Mouse (Mus musculus) spleen, adult 18-20 months (tissue): ENCODE measurements around the gene Kank3.
"Not testable (repeated sequence)": the region's sequence is repeated elsewhere in the genome, so short reads cannot be mapped to it uniquely, and the experiment has no call there.

ENCODE experiments used
- DNase-seq, 2 experiments: peaks; one replicate each; pipeline ENCODE4 v3.0.0; 2022; ENCODE audit warnings: mixed read lengths in 2 of 2

The Kank3 gene

DNA sequence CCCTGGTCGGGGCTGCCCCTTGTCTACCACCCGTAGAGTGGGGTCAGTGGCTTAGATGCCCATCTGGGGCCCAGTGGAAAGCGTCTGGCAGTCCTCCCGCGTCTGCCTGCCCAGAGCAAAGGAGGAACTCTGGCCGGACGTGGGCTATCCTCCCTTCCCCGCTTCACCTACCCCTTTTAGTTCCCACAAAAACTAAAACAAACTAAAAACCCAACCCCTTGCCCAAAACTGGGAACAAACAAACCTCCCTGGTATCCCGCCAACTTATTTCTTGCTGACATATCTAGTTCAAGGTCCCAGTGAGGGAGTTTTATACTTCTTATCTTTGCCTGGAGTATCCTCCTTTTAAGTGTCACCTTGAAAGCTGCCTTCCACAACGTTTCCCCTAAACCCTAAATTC is 2.1 kb upstream of the Kank3 start:
- DNase-seq, result no peak

DNA sequence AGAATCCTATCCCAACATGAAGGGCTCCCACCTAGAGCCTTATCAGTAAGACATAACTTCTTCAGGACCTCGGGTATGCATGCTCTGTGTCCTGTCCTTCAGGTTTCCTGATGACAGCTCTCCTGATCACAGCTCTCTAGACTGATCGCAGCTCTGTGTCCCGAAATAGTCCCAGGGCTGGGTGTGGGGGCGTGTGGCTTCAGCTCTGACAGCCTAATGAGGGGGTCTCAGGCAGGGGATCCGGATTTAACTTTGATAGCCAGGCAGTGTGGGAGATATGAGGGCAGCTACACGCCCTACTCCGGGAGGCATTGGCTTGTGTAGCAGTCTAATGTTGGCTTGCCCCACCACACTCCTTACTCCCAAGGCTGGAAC is 810 bp downstream of the Kank3 start:
- DNase-seq, result no peak

- no peak for DNase-seq
These were observed 2.2 kb downstream of the Kank3 start for GRCm38 (mm10) chr17:33812475-33812874.

GRCm38 (mm10) chr17:33812990-33813389 is 2.7 kb downstream of the Kank3 start:
- no peak for DNase-seq

- no peak for DNase-seq
These were observed 5.1 kb downstream of the Kank3 start for GRCm38 (mm10) chr17:33815399-33815798.

DNA sequence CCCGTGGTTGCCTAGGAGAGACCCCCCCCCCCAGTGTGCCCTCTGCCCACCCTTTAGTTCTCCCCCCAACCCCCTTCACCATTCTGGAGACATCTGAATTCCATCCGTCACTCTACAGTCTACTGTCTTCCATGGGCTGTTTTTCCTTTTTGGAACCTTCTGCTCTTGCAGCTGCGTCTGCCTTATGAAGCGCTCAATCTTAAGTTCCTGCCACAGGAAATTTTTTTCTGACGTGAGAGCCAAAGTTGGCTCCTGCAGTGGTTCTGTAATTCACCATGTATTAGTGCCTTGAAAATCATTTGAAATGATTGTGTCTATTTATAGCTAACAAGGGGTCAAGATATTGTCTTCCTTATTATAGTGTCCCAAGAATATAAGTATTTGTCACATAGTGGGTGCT is 6.3 kb downstream of the Kank3 start:
- DNase-seq, result no peak

GRCm38 (mm10) chr17:33817184-33817968 is 7.1 kb downstream of the Kank3 start:
- peak; percentile 71 to 76 for DNase-seq

GRCm38 (mm10) chr17:33817969-33818643 is 7.8 kb downstream of the Kank3 start:
- DNase-seq, result no peak

GRCm38 (mm10) chr17:33822436-33822959 is 12.2 kb downstream of the Kank3 start:
- DNase-seq, result no peak

GRCm38 (mm10) chr17:33823171-33823570 is 12.9 kb downstream of the Kank3 start:
- not testable (repeated sequence) for DNase-seq

- peak; percentile 97 to 99 for DNase-seq
These were observed 14.0 kb downstream of the Kank3 start, which contains the start of the genes Rps28 and Ndufa7 for GRCm38 (mm10) chr17:33824084-33824996. TSS of gene Rps28 (minus strand) at chr17:33824562. TSS of gene Ndufa7 (plus strand) at chr17:33824572.

DNA sequence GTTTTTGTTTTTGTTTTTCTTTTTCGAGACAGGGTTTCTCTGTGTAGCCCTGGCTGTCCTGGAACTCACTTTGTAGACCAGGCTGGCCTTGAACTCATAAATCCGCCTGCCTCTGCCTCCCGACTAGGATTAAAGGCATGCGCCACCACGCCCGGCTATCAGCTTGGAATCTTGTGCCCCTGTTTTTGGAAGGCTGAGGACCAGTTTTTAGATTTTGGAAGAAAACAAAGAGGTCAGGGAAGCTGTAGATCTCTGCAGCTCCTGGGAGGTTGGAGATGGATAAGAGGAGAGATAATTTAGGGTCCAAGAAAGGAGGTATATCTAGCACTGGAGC is 14.6 kb downstream of the Kank3 start:
- DNase-seq, result not testable (repeated sequence)

DNA sequence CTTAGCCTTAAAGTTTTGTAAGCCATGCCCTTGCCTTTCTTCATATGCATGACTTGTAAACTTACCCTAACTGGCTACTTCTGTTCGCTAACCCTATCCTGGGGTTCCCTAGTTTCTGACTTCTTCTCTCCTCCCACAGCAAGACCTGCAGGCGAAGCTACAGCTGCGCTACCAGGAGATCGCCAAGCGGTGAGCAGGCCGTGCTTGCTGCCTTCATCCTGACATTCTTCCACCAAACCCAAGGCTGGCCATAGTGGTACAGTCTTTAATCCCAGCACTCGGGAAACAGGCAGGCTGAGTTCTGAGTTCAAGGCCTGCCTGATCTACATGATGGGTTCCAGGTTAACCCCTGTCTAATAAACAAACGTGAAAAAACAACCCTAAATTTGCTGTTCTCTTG is 15.1 kb downstream of the Kank3 start:
- no peak for DNase-seq

- DNase-seq, result peak in 1 of 2 experiments; percentile 50
These were observed 16.5 kb downstream of the Kank3 start for GRCm38 (mm10) chr17:33826850-33827249.

GRCm38 (mm10) chr17:33828892-33829291 is 18.6 kb downstream of the Kank3 start:
- no peak for DNase-seq

GRCm38 (mm10) chr17:33829561-33829960 is 19.2 kb downstream of the Kank3 start:
- DNase-seq, result no peak

- DNase-seq, result peak; percentile 82 to 91
These were observed 32.9 kb downstream of the Kank3 start, which contains the start of gene Cd320 for GRCm38 (mm10) chr17:33842966-33843795. TSS of gene Cd320 (plus strand) at chr17:33843091.

- DNase-seq, result no peak
These were observed 33.9 kb downstream of the Kank3 start for GRCm38 (mm10) chr17:33844196-33844595.

- no peak for DNase-seq
These were observed 37.8 kb downstream of the Kank3 start for GRCm38 (mm10) chr17:33848139-33848538.

DNA sequence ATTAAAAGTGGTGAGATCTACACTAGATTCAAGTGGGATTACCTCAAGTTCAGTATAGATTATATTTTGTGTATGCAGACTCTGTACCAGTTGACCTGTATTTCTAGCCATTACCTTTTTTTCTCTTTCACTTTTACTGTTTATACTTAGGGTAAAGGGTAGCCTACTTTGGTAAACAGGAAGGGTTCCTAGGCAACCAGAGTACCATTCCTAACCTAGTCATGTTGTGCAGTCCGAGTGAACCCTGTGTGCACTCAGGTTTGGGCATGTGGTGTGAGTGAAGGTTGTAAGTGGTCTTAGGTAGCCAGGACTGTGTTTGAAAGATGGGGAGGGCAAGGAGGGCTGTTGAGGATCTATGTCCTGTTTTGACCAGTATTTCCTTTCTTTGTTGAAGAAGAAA is 41.0 kb downstream of the Kank3 start:
- DNase-seq, result no peak

GRCm38 (mm10) chr17:33857816-33858215 is 47.5 kb downstream of the Kank3 start:
- DNase-seq, result no peak
